Mouse (Mus musculus) naive thymus-derived CD4-positive, alpha-beta T cell, adult 2 months (primary cell): Measurements from ENCODE around the gene Ajap1.

Source experiments
- DNase-seq: peaks from one replicate; pipeline ENCODE4 v3.0.0-alpha.2; 2011; ENCODE audit warnings: low read depth

The Ajap1 gene

DNA sequence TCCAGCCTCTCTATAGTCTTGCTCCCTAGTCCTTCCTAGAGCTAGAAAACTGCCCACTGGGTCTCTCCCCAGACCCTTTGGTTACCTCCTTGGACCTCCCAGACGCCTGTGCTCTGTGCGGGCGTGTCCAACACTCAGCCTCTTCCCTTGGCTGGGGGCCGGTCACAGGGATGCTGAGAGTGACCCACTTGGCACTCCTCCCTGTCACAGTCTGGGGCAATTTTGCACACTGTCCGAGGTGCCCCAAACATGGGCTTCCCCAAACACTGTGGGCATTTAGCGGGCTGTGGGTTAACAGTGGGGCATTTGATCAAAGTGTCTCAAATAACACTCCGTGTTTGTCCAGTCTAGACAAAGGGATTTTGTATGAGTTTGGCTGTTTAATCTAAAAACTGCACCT is 29.1 kb downstream of the Ajap1 start:
- DNase-seq = no peak

DNA sequence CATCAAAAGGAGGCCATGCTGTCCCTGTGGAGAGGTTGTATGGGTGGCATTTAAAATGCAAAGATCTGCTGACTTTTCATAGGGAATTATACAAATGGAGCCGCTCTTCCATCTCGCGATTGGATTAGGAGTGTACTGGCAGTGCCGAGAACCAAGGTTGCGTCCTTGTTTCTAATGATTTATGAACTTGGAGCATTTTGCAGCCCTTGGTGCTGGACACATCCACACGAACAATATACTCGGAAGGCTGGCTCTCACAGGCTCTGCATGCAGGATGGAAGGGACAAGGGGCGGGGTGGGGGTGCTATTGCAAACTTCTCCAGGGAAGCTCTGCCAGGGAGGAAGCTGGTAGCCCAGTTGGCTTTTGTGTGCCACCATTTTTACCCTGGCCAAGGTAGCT is 31.1 kb downstream of the Ajap1 start:
- DNase-seq = no peak

DNA sequence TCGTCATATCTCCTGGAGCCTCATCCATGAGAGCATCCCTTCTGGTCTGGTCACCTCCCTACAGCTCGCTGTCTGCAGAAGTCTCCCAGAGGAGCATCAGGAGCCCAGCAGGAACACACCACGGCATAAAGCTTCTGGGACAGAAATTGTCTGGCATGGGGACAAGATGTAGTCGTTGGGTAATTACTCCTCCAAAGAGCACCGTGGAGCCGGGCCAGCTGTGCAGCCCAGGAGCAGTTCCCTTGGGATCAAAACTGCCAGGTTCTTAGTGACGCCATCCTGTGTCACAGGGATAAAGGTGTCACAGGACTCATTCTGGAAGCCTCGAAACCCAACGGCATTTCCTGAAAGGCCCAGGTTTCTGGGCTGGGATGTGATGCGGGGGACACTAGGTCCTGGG is 40.1 kb downstream of the Ajap1 start:
- DNase-seq = no peak

DNA sequence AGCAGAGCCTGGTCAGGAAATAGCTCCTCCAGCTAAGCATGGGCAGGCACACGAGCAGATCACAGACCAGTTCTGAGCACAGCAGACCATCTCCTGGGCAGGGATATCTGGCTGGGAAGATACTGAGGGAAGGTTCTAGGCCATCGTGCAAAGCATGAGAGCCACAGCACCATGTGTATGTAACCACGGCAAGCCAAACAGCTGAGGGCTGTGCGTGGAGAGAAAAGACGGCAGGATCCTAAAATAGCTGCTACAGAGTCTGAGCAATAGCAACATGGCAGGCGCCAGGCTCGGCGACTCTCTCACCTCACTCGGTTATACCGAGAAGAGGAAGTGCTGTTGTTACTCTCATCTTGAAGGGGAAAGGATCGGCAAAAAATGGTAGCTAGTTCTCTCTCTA is 42.7 kb downstream of the Ajap1 start:
- DNase-seq = no peak

DNA sequence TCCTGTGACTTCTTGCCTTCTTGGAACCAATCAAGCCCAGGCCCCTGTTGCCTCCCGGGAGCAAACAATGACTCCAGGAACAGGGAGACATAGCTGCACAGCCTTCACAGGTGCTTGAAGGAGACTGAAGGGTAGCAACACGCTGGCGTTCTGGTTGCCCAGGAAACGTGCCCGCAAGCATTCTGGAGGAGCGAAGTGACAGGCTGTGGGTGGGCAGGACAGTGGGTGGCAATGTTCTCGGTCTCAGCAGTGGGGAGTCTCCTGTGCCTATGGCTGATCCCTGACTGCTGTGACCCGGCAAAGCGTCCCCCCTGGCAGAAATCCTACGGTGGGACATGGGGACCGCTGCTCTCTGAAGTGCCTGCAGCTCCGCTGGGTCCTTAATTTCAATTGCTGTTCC is 43.6 kb downstream of the Ajap1 start:
- no peak for DNase-seq

DNA sequence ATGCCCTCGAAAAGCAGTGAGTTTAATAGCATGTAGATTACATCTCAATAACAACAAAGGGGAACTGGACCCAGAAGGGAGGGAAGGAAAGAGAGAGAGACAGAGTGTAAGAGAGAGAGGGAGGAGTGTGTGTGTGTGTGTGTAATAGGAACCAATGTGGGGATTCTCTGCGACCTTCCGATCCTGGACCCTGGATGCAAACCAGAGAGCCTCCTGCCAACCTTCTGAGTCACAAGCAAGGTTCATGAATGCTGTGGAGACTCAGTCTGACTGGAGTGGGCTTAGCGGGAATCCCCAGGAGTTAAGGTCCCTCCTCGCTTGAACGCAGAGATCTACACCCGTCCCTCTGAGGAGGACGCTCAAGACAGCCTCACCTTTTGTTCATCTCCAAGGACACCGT is 45.4 kb downstream of the Ajap1 start:
- DNase-seq = no peak

DNA sequence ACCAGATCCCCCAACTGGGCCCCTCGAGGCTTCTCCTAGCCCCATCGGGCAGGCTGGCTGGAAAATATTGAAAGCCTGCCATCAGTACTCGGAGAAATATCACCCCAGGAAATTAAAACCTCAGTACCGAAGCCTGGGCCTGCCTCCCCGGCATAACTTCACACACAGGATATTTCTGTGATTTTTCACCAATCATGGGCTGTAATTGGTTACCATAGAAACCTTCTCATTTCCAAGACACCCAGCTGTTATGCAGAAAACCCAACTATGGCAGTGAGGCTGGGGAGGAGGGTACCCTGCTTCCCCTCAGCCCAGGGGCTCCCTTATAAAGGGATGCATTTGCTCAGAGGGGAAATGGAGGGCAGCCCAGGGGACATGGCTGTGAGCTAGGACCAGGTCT is 46.7 kb downstream of the Ajap1 start:
- DNase-seq = no peak

DNA sequence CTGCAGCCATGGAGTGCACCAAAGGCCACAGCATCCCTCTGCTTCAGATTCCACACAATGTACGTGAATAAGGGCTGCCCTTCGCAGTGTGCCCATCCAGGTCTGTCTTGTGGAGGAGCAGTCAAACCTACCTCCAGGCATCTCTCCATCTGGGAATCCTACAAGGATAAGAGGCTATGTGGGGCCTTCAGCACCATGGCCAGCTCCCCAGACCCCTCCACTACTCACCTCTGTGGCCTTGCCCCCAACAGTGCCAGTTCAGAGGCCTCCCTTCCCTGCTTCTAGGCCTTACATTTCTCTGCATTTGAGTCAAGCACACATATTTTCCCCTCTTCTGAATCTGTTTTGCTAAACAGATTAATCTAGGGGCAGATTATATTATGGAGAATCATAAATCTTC is 52.6 kb downstream of the Ajap1 start:
- no peak for DNase-seq

DNA sequence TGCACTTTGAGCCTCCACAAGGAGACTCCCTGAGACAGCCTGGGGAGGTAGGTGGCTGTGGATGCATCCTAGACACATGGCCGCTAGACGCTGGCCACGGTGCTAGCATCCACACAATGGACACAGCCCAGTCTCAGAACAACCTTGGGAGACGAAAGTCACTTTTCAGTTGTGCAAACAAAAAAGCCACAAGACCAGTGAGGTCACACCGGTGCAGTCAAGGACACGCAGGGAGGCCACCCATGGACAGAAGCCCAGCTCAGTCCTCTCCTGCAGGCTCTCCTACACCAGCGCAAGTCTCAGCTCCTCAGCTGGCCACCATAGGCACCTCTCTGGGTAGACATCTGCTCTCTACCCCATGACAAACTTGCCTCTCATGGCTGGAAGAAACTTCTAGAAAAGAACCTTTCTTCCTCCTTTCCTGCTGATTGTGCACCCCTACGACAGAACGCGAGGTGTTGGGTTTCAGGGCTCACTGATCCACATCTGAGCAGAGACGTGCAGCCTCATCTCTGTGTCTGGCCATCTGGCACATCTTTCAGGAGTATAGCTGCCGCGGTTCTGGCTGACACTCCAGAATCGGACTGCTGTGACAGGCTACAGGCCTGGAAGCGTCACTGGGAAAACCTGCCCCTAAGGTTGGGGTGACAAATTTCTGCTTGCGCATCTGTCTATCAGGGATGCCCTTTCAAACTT is 56.5 kb downstream of the Ajap1 start:
- DNase-seq = no peak

DNA sequence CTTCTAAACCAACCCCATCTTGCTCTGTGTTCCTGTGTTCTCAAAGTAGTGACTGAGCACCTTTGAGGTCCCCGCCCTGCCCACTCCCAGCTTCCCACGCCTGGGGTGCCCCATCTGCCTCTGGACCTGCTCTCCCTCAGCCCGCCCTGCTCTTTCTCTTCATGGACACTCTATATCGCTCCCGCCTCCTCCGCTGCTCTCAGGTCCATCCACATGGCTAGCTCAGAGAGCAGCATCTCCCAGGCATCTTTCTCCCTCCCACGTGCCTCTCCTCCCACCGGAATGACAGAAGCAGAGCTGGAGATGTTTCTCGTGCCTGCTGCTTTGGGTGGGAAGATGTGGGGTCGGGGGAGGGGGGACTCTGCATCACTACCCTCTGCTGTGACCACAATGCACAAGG is 58.3 kb downstream of the Ajap1 start:
- no peak for DNase-seq

DNA sequence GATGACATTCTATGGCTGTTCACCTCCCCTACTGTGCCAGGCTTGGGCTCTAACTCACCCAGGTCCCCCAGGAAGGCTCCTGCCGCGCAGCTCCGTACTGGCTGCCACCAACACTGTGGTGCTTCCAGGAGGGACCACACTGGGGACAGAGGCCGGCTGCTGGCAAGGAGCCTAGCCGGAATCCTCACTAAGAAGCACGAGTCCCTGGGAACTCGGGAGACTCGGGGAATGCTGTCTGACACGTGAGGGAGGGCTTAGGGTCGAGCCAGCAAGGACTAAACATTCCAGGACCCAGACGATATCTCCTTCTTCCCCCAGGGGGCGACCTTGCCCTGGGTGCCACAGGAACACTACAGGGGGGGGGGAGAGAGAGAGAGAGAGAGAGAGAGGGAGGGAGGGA is 64.7 kb downstream of the Ajap1 start:
- no peak for DNase-seq

DNA sequence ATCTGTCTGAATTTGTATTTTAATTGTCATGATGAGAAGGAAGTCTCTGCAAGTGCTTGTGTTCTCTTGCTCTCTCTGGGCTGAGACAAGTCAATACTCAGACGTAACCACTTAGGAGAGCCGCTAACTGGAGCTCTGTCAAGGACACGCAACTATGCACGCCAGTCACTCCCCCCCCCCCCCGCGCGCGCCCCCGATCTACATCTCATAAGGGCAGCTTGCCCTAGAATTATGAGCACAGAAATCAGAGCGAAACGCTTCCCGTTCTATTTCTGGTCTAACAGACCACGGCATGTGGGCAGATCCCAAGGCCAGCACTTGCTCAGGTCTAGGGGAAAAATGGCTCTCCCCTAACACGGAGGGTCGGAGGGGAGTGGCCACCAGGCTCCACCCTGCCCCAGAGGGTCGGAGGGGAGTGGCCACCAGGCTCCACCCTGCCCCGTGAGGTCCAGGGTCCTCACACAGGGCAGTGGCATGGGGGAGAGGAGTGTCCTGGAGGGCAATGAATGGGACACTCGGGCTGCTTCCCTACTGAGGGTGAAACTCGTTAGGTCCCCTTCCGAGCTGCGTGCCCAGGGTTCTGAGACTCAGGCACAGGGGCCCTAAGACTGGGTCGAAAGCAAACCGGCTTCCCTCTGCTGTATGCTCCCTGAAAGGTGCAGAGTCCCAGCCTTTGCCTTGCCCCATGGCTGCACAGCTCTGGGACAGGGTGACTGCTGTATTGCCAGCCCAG is 65.3 kb downstream of the Ajap1 start:
- DNase-seq = no peak

DNA sequence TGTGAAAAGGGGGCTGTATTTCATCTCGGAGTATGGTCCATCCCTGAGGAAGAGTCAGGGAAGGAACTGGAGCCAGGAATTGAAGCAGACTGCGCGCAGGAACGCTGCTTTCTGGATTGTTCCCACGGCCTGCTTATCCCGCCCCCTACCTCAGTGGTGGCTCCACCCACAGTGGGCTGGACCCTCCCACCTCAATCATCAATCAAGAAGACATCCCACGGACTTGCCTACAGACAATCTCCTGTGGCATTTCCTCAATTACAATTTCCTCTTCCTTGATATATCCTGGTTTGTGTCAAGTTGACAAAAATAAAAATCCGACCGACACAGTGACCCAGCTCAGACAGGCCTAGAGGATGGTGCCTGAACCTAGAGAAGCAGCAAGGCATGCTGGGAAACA is 66.5 kb downstream of the Ajap1 start:
- no peak for DNase-seq

DNA sequence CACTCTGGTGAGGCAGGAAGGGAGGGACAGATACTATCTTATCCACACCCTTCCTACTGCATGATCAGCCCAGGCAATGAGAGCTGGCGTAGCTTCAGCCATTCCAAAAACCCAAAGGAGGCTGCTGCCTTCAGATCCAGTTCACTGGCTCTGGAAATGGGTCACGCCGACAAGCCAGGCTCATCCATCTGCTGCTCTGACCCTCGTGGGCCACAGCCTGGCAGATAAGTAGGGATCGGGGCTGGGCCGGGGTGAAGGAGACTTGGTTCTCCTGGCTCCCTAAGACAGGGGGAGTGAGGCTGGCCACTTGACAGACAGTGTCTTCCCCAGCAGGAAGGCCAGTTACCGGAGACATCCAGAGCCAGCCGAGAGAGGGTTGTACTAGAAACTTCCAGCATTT is 84.2 kb downstream of the Ajap1 start:
- DNase-seq = no peak

DNA sequence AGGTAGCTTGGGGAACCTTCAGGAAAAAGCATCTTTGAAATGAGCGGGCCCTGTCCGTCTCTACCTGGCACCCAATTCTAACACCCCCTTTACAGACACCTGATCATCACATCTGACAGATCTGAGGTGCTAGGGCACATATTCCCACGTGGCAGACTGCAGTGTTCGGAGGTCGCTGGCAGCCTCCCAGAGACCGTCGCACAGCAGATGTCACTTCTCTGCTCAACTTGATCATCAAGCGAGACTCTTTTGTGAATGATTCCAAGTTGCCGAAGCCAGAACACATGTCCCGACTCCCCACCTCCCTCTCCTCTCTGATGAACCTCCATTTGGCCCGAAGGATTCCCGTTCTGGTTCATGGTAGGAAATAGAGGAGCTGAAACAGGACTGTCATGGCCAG is 95.1 kb downstream of the Ajap1 start:
- no peak for DNase-seq

DNA sequence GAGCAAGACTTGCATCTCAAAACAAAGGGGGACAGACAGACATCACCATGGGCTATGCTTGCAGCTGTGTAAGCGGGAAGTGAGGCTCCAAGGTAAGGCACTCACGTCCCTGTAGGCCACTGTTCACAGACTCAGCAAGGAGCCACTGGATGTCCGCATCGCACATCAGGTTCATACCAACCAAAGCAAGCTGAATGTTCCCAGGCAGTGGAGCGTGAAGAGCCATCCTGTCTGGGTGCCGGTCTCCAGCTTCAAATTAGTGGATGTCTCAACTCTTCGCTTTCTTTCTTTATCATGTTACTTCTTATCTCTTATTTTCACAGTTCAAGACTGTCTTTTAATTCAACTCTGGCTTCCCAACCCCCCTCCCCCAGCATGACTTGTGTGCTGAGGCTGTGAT is 101.2 kb downstream of the Ajap1 start:
- DNase-seq = no peak

DNA sequence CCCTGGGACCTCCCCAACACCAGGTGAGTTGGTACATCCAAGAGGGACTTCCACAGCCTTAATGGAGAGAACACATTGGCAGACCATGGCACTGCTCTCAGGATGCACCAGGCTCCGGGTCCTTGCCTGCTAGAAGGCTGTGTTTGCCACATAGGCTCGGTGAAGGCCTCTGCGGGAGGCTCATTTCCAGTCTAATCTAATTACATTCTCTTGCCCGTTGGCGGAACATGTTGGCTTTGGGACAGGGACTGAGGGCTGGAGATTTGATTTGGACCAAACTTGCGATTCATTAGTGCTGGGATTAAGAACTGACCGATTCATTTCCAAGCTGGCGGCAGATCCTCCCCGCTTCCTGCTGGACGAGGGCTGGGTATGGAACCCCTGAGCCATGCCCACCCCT is 101.7 kb downstream of the Ajap1 start:
- DNase-seq = no peak

DNA sequence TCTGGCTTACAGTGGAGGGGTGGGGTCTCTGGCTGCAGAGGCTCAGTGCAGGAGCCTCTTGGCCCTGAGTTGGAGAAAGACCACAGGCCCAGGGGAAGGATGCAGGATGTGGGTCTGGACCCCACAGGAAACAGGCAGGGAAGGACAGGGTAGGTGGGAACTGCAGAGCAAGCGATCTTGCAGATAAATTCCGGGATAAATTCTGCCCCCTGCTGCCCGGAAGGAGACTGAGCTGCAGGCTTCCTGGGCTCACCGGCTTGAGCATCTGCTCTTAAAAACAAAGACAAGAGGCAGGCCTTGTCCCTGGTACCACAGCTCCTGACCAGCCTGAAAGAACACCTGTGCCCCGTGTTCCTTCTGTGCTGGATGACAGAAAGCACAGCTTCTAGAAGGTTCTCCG is 104.6 kb downstream of the Ajap1 start:
- no peak for DNase-seq

DNA sequence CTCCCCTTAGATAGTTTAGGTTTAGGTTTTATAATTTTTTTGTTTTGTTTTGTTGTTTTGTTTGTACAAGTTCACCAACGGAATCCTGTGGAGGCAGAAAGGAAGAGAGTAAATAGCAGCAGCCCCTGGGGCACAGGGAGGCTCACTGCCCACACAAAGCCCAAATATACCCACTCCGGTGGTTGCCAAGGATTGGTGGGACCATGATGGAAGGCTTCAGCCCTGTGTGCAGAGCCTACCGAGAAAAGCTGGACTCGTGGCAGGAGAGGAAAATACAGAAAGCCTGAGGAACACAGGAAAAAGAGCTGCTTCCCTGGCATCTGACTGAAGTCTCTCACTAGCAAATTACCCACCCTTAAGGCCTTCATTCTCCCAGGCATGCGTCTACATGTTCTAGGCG is 108.4 kb downstream of the Ajap1 start:
- no peak for DNase-seq

DNA sequence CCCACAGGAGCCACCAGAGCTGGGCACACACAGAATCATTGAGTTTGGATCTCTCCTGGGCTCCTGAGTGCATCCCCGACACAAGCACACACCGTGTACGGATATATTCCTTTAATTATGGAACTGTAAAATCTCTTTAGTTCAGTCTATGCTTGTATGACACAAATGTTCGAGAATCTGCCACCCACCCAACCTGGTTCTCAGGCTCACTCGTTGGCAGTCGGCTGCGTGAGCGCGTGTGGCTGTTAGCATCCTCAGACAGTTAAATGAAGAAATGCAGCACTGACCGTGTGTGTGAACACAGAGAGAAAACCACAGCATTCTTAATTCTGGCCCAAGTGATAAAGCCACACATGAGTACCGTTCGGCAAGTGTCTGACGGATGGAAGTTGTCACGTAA is 109.5 kb downstream of the Ajap1 start:
- no peak for DNase-seq

DNA sequence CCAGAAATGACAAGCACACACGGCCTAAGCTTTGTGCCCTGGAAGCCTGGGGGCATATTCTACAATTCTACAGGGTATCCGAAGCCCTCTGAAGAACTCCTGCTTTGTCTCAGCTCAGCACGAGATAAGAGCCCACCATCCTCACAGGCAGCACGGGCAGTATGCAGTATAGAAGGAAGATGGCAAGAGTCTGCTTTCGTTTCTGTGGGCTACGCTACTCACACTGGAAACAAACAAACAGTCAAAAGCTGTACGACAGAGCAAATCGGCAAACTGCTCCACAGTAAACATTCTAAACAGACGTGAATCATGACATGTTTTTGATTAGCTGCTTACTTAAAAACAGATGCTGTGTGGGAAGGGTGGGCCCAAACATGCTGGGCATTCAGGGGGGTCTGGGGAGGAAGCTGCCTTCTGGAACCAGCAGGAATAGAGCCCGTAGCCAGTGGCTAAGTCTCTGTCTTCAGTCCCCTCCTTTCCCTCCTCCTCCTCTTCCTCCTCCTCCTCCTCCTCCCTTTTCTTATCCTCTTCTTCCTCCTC is 113.9 kb downstream of the Ajap1 start:
- DNase-seq = no peak

DNA sequence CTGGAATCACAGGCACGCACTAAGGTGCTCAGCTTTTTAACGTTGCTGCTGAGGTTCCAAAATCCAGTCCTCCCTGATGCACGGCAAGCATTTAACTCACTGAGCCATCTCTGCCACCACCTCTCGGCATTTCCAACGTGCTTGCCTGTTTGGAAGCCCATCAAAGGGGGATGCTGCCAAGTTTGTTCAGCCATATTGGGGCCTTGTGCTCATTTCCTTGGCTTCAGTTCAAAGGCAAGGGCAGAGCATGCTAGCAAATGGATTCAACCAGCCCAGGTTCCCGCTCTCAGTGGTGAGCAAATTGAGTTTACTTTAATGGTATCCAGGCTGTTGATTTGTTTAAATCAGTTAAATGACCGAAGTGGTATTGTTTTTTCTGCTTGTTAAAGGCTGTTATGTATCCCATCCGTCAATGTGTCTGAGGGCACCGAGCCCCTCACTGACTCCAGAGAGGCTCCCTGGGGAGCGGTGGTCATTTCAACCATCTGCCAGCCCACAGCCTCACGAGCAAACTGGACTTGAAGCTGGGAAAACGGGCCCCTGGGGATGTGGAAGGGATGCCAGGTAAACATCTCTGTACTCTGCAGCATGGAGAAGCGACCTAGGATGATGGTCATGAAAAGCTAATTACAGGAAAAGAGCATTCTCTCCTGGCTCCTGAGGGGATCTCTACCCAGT is 121.6 kb downstream of the Ajap1 start:
- no peak for DNase-seq

DNA sequence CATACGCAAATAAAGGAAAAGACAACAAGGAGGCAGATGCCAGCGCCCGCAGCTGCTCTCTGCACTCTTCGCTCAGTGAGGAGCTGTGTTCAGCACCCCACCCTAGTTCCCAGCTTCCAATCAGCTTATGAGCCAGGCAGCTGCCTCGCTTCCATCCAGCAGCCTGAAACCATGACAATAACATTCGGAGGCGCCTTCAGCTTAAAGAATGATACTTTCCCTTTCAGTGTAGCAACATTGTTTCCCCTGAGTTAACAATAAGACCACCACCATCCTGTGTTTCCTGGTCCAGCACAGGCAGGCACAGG is 124.4 kb downstream of the Ajap1 start:
- DNase-seq = no peak
